Mouse (Mus musculus) lung, postnatal 25 days (tissue): ENCODE results near the gene Hoxc4.

Experiments used
- DNase-seq: peaks from one replicate; pipeline ENCODE4 v3.0.0; 2022; ENCODE audit warnings: low spot score

Gene Hoxc4

GRCm38 (mm10) chr15:103084944-103085343 is 66.2 kb downstream of the Hoxc4 start:
- no peak for DNase-seq

DNA sequence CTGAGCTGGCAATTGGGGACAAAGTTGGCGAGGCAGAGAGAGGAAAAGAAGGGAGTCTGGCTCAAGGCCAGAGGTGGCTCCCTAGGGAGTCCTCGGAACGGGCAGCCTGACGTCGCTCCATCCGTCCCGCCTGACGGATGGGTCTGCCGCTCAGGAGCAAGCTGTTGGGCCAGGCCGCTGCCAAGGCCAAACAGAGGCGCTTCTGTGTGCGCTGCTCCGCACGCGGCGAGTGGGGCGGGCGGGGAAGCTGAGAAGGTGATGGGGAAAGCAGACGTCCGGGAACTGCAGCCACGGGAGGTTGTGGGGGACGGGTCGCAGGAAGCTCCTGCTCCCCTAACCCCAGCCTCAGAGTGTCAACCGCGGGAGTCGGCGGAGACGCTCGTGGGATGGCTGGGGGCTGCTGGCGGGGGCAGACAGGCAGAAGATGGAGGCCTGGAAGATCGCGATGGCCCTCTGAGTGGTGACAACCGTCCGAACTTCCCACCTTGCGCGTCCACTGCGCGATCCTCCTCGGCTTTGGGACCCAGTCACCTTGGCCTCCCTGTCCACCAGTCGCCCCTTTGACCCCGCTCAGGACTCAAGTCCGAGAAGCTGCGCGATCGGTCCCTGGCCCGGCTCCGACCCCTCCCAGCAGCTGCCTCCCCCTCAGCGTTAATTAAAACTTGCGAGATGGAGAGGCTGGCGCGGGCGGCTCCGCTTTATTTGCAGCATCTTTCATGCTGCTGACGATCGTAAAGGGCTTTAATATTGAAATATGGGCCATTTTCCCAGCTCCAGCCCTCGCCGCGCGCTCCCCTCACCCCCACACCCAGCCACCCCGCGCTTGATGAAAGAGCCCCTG is 67.3 kb downstream of the Hoxc4 start:
- DNase-seq = peak; percentile 6
